Mouse (Mus musculus) small intestine, adult 2 months (tissue): ENCODE data around the gene Kremen2.

ENCODE experiments used
- CTCF ChIP-seq: fragments of 200-500 bp; IDR thresholded peaks from 2 replicates; pipeline ENCODE4 v1.5.1; 2012; ENCODE audit warnings: low read depth, mild to moderate bottlenecking, control low read depth, inconsistent platforms, low read length, moderate library complexity, mixed read lengths; ENCODE audit not compliant: insufficient replicate concordance, insufficient read length; ENCODE audit errors: extremely low read depth
- POLR2A ChIP-seq: fragments of 200-500 bp; IDR thresholded peaks from 2 replicates; pipeline ENCODE4 v1.6.1; 2012; ENCODE audit warnings: low read depth, mild to moderate bottlenecking, control low read depth, inconsistent platforms, low read length, moderate library complexity

GRCm38 (mm10) chr17:23748026-23748425, 2.4 kb upstream of the Kremen2 start:
- TF ChIP-seq POLR2A (no peak), CTCF (no peak)
